Mouse (Mus musculus): Measurements from ENCODE around the gene Ghdc. TPM values are rescaled to one million over a fixed set of nuclear protein-coding genes. Genes with fewer than 3 reads are reported as not detected.

Gene Ghdc
- total RNA-seq, 2 experiments from 2014 or later, result 5.6 to 7.1 TPM

DNA sequence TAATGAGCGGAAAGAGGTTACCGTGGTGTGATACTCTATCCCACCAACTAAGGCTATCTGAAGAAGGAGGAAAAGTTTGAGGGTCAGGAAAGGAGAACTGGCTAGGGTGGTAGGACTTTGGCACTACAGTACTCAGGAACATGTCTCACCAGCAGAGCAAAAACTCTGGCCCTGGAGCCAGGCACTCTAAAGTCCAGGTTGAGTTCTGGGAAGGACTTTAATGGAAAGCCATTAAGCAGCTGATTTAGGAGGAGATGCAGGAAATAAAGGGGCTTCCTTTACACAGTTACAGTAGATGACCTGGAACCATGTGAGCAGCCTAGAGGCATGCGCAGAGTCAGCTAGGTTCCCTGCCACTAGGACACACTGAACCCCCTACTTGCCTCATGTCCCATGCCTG, 43.6 kb downstream of the Ghdc start:
- intact Hi-C loops (cut with DNase I; ENCODE audit: low total_unique reads), result no loop called here
- no peak for DNase-seq

DNA sequence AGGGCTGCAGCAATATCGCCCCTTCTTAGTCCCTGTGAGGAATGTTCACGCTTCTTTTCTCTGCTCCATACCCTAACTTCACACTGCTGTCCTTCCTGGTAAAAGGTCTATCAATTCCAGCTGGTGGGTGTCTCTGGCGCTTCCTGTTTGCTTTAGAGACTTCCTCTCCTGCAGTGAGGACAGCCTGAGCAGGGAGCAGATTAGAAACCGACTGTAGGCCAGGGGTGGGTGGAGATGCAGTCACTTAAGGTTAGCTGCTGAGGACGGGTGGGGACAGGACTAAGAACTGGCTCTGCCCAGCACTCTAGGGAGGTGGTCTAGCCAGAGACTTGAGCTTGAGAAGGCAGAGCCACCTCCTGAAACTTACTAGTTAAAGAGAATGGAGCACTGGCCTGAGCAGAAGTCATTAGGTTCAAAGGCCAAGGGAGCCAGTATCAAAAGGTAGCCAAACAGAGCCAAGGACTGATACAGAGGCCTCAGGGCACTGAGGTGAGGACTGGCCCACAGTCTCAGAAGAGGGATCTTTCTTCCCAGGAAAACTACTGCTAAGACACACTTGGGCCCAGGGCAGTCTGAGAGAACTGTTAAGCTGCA, 45.7 kb downstream of the Ghdc start:
- no peak for DNase-seq
- intact Hi-C loops (cut with DNase I; ENCODE audit: low total_unique reads), result no loop called here

DNA sequence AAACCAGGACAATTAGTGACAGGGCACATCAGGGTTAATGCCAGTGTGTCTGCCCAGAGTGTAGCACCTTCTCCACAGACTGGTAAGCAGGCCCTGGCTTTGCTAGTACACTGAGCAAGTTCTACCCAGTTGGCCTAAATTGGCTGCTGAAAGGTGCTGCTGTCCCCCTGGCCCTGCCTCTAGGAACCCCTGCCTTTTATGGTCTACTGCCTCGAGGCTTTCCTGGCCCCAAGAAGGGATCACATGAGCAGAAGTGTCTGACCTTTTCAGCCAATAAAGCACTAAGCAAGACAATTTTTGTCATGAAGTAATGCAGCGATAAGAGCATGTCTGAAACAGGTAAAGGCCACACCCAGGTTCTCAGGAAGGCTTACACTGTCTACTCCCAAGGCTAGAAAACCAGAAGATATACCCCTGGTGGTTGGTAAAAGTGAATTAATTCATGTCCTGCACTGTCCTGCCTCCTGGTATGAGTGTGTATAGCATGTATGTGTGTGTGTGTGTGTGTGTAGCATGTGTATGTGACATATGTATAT, 48.2 kb downstream of the Ghdc start:
- intact Hi-C loops (cut with DNase I; ENCODE audit: low total_unique reads), result no loop called here
- DNase-seq, result no peak

DNA sequence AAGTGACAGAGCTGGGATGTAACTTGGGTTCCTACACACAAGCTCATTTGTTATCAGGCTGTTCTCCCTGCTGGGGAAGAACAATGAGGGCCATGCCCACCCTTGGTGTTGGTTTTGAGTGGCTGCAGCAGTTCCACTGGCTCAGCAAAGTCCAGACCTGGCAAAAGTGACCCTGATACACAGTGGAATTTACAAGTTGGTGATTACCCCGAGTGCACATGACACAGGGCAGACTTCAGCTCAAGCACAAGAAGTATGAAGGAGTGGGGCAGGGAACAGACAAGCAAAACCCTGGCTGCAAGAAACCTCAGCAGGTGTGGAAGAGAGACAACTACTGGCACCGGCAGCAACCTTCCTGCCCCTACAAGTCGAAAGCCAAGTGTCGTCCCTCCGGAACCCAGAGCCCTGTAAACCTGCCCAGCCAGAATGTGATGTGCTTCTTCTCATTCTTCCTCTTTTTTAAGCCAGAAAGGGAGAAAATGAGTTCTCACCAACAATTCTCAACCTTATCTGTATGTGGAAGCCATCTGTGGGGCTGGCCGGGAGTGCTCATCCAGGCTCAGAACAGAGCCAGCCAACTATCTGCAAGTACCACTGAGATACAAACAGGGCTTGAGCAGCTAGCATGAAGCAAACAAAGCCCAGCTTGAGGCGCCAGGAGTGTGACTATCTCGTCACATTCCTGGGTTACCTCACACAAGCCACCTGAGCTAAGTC, 48.8 kb downstream of the Ghdc start:
- DNase-seq, result no peak
- intact Hi-C loops (cut with DNase I; ENCODE audit: low total_unique reads), result no loop called here

DNA sequence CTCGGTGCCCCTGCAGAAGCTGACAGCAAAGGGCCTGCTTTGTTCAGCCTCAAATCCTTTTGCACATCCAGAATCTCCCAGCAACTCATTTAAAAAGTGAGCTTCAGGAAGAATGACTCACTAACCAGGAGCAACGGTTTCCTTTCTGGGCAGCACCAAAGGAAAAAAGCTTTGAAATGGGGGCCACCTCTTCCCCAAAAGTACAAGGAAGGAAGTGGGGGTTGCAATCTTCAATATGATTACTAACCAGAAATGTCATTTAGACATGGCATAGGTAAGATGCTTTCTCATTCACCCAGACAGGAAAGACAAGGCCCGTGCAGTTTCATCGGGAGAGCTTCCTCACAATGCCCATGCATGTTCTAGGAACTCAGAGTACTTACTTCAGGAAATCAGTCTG, 49.5 kb downstream of the Ghdc start:
- intact Hi-C loops (cut with DNase I; ENCODE audit: low total_unique reads), result no loop called here

DNA sequence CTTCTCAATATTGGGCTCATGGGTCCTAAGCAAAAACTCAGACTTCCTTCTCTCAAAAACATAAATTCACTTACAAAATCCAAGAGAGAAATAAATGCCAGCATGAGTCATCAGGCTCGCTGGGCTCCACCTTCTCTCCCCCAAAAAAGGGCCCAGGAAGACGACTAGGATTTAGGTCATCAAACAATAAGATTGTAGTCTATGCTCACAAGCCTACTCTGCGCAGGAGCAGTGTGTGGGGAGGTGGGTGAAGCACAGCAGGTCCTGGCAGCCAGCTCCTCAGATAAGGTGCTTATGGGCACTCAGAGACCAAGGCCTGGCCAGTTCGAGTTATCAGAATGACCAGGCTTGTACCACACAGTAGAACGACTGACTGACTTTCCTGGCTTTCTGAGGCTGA, 50.4 kb downstream of the Ghdc start:
- DNase-seq, result no peak
- intact Hi-C loops (cut with DNase I; ENCODE audit: low total_unique reads), result no loop called here

More for the DNA sequence above, 49.5 kb downstream of the Ghdc start:
- DNase-seq, result no peak

DNA sequence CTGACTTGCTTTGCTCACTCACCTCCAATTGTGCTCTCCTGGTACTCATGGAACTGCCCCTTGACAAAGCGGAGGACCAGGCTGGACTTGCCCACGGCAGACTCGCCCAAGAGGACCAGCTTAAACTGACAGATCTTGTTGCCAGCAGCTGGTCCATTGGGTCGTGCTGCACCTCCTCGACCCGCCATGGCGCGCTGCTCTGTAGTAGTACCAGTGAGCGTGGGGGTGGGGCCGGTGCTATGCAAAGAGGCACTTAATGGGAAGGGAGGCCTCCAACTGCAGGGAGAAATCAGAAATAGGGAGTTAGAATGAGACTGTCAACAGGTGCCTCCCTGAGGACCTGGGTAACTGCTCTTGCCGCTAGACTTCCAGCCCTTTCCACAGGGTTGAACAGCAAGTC, 50.9 kb downstream of the Ghdc start:
- intact Hi-C loops (cut with DNase I; ENCODE audit: low total_unique reads), result no loop called here
- DNase-seq, result no peak

DNA sequence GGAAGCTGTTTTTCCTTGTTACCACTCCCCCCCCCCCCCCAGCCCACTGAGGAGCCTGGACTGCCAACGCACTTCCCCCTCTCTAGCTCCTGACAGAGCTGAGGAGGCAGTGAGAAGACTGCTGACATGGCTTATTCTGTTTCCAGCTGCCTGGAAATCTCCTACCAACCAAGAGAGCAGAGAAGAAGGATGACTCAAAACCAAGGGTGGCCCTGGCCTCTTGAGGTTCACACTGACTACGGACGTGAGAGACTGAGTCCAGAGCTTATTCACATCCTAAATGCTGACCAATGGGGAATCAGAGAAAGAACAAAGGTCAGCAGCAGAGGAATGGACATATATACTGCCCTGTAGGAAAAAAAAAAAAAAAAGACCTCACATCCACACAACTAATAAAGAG, 51.4 kb downstream of the Ghdc start:
- DNase-seq, result no peak

DNA sequence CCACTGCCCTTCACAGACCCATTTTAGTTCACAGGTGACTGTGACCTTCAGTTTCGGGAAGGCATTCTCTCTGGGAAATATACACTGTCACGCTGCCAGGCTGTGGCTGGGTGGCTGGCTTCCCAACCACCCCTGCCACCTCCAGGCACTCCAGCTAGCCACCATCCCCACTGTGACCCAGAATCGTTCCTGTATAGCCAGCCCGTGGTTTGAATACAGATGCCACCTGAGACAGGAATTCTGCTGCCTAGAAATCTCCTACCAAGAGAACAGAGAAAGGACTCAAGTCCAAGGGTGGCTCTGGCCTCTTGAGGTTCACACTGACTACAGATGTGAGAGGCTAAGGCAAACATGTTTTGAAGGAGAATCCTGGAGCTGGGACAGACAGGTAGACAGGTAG, 51.9 kb downstream of the Ghdc start:
- intact Hi-C loops (cut with DNase I; ENCODE audit: low total_unique reads), result no loop called here
- DNase-seq, result no peak

More for the DNA sequence above, 51.4 kb downstream of the Ghdc start:
- intact Hi-C loops (cut with DNase I; ENCODE audit: low total_unique reads), result no loop called here

DNA sequence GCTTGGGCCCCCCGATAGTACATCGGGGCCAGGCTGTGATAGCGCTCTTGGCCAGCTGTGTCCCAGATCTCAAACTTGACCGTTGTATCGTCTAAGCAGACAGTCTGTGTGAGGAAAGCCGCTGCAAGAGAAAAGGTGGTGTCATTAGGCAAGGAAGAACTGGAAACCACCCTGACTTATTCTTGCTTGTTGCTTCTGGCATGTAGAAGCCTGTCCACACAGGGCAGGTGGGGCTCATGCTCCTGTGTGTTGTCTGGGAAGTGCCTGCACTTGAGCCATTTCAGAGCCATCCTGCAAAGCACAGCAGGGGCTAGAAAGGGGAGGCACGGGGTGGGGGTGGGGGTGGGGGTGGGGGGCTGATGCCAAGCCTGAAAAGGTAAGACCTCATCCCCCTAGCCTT, 52.3 kb downstream of the Ghdc start:
- intact Hi-C loops (cut with DNase I; ENCODE audit: low total_unique reads), result no loop called here
- DNase-seq, result no peak

DNA sequence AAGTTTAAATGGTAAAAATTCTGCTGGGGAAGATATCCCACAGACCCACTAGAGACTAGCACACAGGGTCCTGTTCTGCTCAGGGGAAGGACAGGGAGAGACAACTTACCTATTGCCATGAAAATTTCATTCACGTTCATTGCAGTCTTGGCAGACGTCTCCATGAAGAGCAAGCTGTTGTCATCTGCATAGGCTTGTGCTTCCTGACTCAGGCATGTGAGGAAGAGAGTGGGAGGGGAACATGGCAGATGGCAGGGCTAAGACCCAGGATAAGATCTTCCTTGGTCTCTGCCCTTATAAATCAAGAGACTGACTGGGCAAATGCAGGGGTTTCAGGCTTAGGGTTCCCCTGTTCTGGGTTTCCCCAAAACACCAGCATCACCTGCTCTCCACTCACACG, 54.1 kb downstream of the Ghdc start:
- intact Hi-C loops (cut with DNase I; ENCODE audit: low total_unique reads), result no loop called here
- DNase-seq, result no peak

Other genes starting within 250 kb of the Ghdc start
- gene Acly, start 243.0 kb downstream of the Ghdc start, total RNA-seq (2021), result 10 to 100 TPM; 16.4 to 19.9 TPM
- gene Ttc25, start 225.3 kb downstream of the Ghdc start, total RNA-seq (2021), result under 1 TPM; 0.14 to 0.16 TPM
- 10 to 100 TPM; 10.7 to 32.2 TPM for gene Cnp, start 196.1 kb downstream of the Ghdc start, total RNA-seq (2021)
- gene Nkiras2, start 151.7 kb downstream of the Ghdc start, total RNA-seq (2021), result 10 to 100 TPM; 21.2 to 23.4 TPM
- gene Dnajc7, start 150.8 kb downstream of the Ghdc start, total RNA-seq (2021), result 100 to 1,000 TPM; 143 to 179 TPM
- gene Zfp385c, start 78.5 kb downstream of the Ghdc start, total RNA-seq (2021), result 1 to 10 TPM in 1 of 2 experiments, under 1 TPM in 1; 0.62 to 1.5 TPM
- gene Dhx58, start 66.7 kb downstream of the Ghdc start, total RNA-seq (2021), result under 1 TPM; 0.35 to 0.39 TPM
- 10 to 100 TPM; 11.2 to 12.5 TPM for gene Kat2a, start 58.5 kb downstream of the Ghdc start, total RNA-seq (2021)
- gene Hspb9, start 57.1 kb downstream of the Ghdc start, total RNA-seq (2021), result not detected
- gene Rab5c, start 32.7 kb downstream of the Ghdc start, total RNA-seq (2021), result 10 to 100 TPM; 49.1 to 49.4 TPM
- gene Kcnh4, start 11.0 kb downstream of the Ghdc start, total RNA-seq (2021), result not detected
- gene Hcrt, start 8.0 kb downstream of the Ghdc start, total RNA-seq (2021), result not detected
- gene Stat5b, start 79.8 kb upstream of the Ghdc start, total RNA-seq (2021), result 100 to 1,000 TPM in 1 of 2 experiments, 10 to 100 TPM in 1; 100.0 to 110 TPM
- 10 to 100 TPM; 17.9 to 21.5 TPM for gene Stat5a, start 88.4 kb upstream of the Ghdc start, total RNA-seq (2021)
- 10 to 100 TPM; 41.7 to 43.6 TPM for gene Stat3, start 168.6 kb upstream of the Ghdc start, total RNA-seq (2021)
- gene Cavin1, start 199.9 kb upstream of the Ghdc start, total RNA-seq (2021), result 100 to 1,000 TPM; 226 to 256 TPM
- gene Atp6v0a1, start 238.5 kb upstream of the Ghdc start, total RNA-seq (2021), result 10 to 100 TPM; 53.4 to 58.5 TPM